Mouse (Mus musculus): ENCODE data around the gene Gpr146.

Gpr146 gene

GRCm38 (mm10) chr5:139381586-139382513 lies 4.4 kb downstream of the Gpr146 start:
- DNase-seq (ENCODE audit: low spot score in 2 of 2), result peak; percentile 76 to 81

DNA sequence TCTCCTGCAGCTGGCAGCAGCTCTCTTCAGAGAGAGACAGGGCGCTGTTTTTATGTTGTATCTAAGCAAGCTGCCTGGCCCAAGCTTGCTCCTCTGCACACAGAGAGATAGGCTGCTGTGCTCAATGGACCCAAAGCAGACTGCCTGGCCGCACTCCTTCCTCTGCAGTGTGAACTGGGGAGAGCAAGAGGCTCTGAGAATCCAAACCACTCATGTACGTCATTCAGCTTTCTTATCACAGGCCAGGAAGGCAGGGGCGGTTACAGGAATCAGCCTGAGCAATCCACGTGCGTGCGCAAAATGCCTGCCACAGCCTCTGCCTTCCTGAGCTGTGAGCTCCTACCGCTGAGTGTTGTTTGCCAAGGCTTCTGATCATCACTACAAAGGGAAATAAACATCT lies 5.3 kb downstream of the Gpr146 start:
- DNase-seq (ENCODE audit: low spot score in 2 of 2), result peak; percentile 76 to 85

DNA sequence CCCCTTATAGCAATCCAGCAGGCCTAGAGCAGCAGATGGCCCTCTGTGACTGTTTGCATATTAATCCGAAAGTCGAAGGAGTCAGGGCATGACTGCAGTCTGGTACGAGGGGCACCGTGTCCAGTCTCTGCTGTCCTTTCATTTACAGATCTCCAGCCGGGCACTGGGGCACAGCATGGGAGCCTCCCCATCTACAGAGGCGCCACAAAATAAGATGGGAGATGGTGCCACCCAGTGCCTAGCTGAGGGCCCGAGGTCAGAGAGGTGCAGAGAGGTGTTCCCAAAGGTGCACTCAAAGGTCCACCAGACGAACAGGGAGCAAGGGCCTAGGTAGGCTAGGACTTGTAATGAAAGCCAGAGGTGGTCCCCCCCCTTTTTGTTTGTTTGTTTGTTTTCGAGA lies 5.7 kb downstream of the Gpr146 start:
- DNase-seq (ENCODE audit: low spot score in 2 of 2), result peak in 1 of 2 experiments; percentile 68

DNA sequence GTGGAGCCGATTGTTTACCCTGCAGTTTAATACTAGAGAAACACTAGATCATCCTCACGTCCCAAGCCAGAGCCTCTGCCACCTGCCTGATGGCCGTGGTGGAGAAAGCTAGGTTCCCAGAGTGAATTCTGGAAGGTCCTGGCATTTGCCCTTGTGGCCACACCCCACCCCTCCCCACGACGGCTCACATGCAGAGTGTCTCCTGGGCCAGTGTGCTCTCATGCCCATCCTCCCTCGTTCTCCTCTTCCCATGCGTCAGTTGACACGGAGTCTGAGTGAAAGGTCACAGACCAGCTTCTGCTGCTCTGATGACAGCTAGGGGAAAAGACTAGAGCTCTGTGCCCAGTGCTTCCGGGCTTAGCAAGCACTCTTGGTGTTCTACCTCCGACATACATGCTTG lies 7.0 kb downstream of the Gpr146 start:
- DNase-seq (ENCODE audit: low spot score in 2 of 2), result peak in 1 of 2 experiments; percentile 66

DNA sequence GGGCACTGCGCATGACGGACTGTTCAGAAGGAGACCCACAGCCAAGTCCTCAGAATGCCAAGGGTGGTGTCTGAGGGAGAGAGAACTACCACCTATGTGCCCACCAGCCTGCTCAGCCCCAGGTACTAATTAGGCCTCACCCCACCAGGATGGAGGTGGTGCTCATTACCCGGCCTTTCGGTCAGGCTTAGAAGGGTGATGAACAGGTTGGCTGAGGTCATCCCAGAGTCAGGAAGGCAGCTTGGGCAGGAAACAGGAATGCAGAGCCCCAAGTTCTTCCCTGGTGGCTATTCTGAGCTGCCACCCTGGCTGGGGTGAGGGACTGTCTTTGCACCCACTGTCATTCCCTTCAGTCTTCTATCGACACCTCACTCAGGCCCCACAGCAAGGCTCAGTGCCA lies 8.6 kb downstream of the Gpr146 start:
- DNase-seq (ENCODE audit: low spot score in 2 of 2), result no peak

GRCm38 (mm10) chr5:139387329-139388194 lies 10.1 kb downstream of the Gpr146 start:
- peak in 1 of 2 experiments; percentile 69 for DNase-seq (ENCODE audit: low spot score in 2 of 2)

GRCm38 (mm10) chr5:139388195-139388570 lies 10.7 kb downstream of the Gpr146 start:
- DNase-seq (ENCODE audit: low spot score in 2 of 2), result no peak

DNA sequence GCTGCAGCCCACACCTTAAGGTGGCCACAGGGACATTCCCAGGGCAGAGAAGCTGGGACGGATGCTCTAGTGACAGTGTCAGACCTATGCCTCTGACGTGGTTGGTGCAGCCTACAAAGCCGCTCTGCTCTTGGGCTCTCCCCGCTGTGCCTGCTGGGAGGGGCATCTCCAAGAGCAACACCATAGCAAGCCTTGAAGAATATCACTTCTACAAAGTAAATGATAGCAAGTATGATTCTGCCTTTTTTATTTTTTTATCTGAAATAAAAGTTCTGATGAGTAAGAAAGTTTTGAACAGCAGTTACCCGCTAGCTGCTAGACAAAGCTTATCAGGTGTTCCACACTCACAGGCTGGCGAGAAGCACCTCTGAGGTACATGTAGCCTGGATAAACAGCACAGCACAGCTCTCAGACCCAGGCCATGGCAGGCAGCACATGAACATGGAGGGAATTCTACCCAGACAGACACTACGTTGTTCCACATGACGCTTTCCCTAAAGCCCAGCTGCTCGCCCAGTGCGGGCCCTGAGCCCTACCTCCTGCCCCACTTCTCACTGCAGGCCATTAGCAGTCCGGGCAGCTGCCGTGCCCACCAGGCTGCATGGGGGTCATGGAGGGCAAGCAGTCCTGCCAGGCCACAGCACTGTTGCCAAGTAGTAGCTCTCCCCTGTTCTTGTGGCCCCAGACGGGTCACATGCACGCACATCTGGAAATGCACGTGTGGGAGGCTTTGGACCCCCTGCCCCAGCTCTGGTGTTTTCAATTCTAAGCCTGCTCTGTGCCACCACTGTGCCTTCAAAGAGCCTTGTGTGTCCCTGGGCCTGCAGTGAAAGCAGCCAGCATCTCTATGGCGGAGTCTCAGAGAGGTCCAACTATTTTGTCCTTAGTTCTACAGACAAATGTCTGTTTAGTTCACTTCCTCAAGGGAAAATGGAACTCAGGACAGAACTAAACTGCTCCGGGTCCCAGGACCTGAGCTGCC lies 11.5 kb downstream of the Gpr146 start:
- peak; percentile 62 to 79 for DNase-seq (ENCODE audit: low spot score in 2 of 2)

GRCm38 (mm10) chr5:139389676-139390061 lies 12.2 kb downstream of the Gpr146 start:
- peak; percentile 84 to 89 for DNase-seq (ENCODE audit: low spot score in 2 of 2)

- peak in 1 of 2 experiments; percentile 47 for DNase-seq (ENCODE audit: low spot score in 2 of 2)
Measured at GRCm38 (mm10) chr5:139390324-139391119, 13.0 kb downstream of the Gpr146 start.

DNA sequence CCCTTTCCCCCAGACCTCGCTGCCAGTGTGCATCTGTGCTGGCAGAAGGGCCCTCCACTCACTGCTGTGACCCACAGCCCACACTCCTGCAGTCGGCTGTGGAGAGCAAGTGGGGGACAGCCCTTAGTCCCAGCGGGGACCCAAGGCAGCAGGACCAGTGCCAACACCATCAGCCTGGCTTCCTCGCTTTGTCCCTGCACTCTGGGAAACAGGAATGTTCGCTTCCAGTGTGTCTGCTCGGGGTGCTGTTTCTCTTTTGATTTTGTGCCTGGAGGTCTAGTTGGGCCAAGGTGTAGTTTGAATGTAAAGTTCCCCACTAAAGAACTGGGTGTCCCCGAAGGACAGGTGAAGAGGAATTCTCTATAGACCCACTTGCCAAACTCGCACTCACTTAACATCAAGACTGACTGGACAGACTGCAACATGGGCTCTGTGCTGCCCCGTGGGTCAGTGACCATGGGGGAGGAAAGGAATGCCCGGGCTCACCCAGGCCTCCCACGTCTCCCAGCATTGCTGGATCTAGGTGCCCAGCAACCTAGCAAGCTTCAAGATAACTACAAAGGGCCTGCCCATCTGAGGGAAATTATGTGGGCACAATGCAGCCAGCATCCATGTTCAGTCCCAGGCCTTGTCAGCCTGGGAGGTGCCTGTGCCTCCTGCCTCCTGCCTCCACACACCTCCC lies 14.0 kb downstream of the Gpr146 start:
- DNase-seq (ENCODE audit: low spot score in 2 of 2), result no peak

DNA sequence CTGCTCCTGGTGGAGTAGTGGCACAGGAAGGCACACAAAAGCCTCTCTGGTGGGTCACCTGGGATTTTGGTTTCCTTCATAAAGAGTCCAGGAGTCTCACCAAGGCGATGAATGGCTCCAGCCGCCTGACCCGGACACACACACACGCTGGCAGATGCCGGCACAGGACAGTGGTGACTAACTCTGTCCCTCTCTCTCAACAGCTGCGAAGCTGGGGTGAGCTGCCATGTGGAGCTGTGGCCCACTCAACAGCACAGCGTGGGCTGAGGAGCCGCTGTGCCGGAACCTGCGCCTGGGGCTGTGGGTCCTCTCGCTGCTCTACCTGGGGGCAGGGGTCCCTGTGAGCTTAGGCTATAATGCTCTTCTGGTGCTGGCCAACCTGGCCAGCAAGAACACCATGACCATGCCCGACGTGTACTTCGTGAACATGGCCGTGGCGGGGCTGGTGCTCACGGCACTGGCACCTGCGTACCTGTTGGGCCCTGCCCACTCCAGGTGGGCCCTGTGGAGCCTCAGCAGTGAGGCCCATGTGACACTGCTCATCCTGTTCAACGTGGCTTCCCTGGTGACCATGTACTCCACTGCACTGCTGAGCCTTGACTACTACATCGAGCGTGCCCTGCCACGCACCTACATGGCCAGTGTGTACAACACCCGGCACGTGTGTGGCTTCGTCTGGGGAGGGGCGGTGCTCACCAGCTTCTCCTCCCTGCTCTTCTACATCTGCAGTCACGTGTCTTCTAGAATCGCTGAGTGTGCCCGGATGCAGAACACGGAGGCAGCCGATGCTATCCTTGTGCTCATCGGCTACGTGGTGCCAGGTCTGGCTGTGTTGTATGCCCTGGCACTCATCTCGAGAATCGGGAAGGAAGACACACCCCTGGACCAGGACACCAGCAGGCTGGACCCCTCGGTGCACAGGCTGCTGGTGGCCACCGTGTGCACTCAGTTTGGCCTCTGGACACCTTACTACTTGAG lies 15.0 kb downstream of the Gpr146 start:
- DNase-seq (ENCODE audit: low spot score in 2 of 2), result peak in 1 of 2 experiments; percentile 65

DNA sequence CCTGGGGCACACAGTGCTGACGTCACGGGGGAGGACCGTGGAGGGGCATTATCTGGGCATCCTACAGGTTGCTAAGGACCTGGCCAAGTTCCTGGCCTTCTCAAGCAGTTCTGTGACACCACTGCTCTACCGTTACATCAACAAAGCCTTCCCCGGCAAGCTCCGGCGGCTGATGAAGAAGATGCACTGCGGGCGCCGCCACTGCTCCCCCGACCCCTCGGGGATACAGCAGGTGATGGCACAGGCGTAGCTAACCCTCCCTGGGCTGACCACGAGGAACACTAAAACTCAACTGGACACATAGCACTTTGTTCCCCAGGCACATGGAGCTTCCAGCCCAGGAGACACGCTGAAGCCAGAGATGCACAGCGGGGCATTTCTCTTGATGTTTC lies 15.7 kb downstream of the Gpr146 start:
- DNase-seq (ENCODE audit: low spot score in 2 of 2), result no peak

DNA sequence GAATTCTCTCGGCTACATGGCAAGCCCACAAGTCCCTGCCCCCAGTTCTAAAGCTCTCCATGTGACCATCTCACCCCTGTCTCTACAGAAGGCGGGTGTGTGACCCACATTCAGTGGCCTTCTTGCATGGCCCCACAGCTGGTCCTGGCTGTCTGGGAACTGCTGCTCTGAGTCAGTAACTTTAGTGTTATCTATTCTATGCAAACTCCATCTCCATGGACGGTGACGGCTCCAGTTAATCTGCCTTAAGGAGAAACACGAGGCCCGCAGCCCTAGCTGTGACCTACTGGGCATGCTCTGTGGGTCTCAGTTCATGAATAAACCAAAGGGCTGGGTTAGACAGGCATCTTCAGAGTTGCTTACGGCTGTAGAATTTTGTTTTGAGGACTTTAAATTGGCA lies 16.9 kb downstream of the Gpr146 start:
- DNase-seq (ENCODE audit: low spot score in 2 of 2), result no peak

DNA sequence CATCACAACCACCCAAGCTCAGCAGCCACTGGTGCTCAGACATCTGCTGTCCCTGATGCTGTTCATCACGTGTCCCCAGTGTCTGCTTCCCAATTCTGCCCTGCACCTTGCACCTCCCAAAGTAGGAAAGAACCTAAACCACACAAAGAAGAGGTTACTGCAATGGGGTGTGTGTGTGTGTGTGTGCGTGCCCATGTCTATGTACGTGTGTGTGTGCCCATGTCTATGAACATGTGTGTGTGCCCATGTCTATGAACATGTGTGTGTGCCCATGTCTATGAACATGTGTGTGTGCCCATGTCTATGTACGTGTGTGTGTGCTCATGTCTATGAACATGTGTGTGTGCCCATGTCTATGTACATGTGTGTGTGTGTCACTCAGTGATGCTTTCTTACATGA lies 18.0 kb downstream of the Gpr146 start:
- DNase-seq (ENCODE audit: low spot score in 2 of 2), result no peak

DNA sequence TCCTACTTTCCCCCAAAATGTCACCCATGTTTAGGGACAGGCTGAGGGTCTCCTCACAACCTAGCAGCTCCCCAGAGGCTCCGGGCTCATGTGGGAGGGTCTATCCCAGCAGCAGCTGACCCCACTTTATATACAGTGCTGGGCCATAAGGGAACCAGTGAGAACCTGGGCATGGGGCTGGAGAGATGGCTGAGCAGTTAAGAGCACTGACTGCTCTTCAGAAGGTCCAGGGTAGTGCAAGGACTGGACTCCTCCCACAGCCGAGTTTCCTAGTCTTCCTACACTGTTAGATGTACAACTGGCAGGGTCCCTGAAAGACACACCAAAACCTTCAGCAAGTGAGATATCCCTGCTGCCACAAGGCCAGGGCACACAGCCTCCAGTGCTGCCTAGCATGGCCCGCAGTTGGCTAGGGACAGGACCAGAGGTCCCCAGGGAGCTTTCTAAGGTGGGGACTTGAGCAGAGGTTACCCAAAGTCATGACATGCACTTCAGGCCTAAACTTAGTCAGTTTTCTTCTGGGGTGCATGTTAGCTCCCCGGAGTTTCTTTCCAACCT lies 19.9 kb downstream of the Gpr146 start:
- no peak for DNase-seq (ENCODE audit: low spot score in 2 of 2)

- DNase-seq (ENCODE audit: low spot score in 2 of 2), result peak; percentile 94 to 96
Measured at GRCm38 (mm10) chr5:139397959-139398753, 20.7 kb downstream of the Gpr146 start.

GRCm38 (mm10) chr5:139398786-139399185 lies 21.3 kb downstream of the Gpr146 start:
- no peak for DNase-seq (ENCODE audit: low spot score in 2 of 2)
